Mouse (Mus musculus) myocyte (in vitro differentiated cells): ENCODE results near the gene Pigt.

Source experiments
- CEBPB ChIP-seq: IDR thresholded peaks from 2 replicates; pipeline ENCODE4 v1.6.1; 2011; ENCODE audit warnings: mild to moderate bottlenecking, moderate library complexity; ENCODE audit not compliant: poor library complexity, insufficient read depth, severe bottlenecking
- E2F4 ChIP-seq: IDR thresholded peaks from one replicate; pipeline ENCODE4 v1.6.1; 2011; ENCODE audit warnings: mild to moderate bottlenecking, control low read depth, moderate library complexity; ENCODE audit not compliant: insufficient read depth
- MAX ChIP-seq: IDR thresholded peaks from one replicate; pipeline ENCODE4 v1.6.1; 2011; ENCODE audit warnings: low read depth, mild to moderate bottlenecking, control low read depth
- MYOD1 ChIP-seq, 3 experiments: IDR thresholded peaks; one replicate each; pipeline ENCODE4 v1.6.1; 2011; ENCODE audit warnings: control low read depth in 2 of 3, low read depth in 2 of 3, mild to moderate bottlenecking in 2 of 3, moderate library complexity in 1 of 3; ENCODE audit not compliant: insufficient read length in 2 of 3, control insufficient read depth in 1 of 3
- MYOG ChIP-seq, 3 experiments: IDR thresholded peaks; one replicate each; pipeline ENCODE4 v1.6.1; 2011; ENCODE audit warnings: control low read depth in 2 of 3, low read depth in 2 of 3, mild to moderate bottlenecking in 2 of 3; ENCODE audit not compliant: insufficient read length in 2 of 3, control insufficient read depth in 1 of 3, insufficient read depth in 1 of 3
- POLR2A ChIP-seq: IDR thresholded peaks from one replicate; pipeline ENCODE4 v1.6.1; 2011; ENCODE audit warnings: low read depth, mild to moderate bottlenecking, control low read depth, moderate library complexity; ENCODE audit not compliant: insufficient read length
- POLR2AphosphoS2 ChIP-seq: IDR thresholded peaks from one replicate; pipeline ENCODE4 v1.6.1; 2011; ENCODE audit warnings: low read depth, control low read depth; ENCODE audit not compliant: insufficient read length
- SRF ChIP-seq: IDR thresholded peaks from one replicate; pipeline ENCODE4 v1.6.1; 2011; ENCODE audit warnings: low read depth; ENCODE audit not compliant: control insufficient read depth, insufficient read length
- TCF12 ChIP-seq: IDR thresholded peaks from one replicate; pipeline ENCODE4 v1.6.1; 2011; ENCODE audit warnings: mild to moderate bottlenecking, control low read depth; ENCODE audit not compliant: poor library complexity, insufficient read depth, severe bottlenecking
- TCF3 ChIP-seq: IDR thresholded peaks from one replicate; pipeline ENCODE4 v1.6.1; 2011; ENCODE audit warnings: low read depth, control low read depth; ENCODE audit not compliant: insufficient read length
- USF1 ChIP-seq: IDR thresholded peaks from one replicate; pipeline ENCODE4 v1.6.1; 2011; ENCODE audit warnings: low read depth, mild to moderate bottlenecking, control low read depth, moderate library complexity

GRCm38 (mm10) chr2:164452000-164452676, 45.2 kb upstream of the Pigt start:
- TF ChIP-seq MYOG (IDR thresholded peaks at IDR 0.05; ENCODE audit: control insufficient read depth in 1 of 3, insufficient read depth in 1 of 3, insufficient read length in 2 of 3, low read depth in 2 of 3) (no peak), USF1 (no peak), MAX (no peak), TCF12 (no peak), POLR2AphosphoS2 (no peak), MYOD1 (IDR thresholded peaks at IDR 0.05; ENCODE audit: control insufficient read depth in 1 of 3, insufficient read length in 2 of 3, low read depth in 2 of 3) (peak in 1 of 3 experiments; percentile 61), POLR2A (no peak), CEBPB (no peak), E2F4 (no peak), SRF (no peak), TCF3 (no peak)
